Mouse (Mus musculus) hindbrain, embryonic 13.5 days (tissue): ENCODE measurements around the gene Edil3. TPM values are rescaled to one million over a fixed set of nuclear protein-coding genes. Genes with fewer than 3 reads are reported as not detected.
A peak's percentile ranks its signal among the peaks of the same experiment; 100 is the strongest.

Experiments used
- ATAC-seq: fragments of 200-750 bp; cut with Nextera tagmentation; 2 replicates; pipeline ENCODE4 v1.8.0; 2017; ENCODE audit warnings: moderate TSS enrichment; ENCODE audit not compliant: low FRiP score
- H3K27ac ChIP-seq: fragments of 300-500 bp; sonication (generic); 2 replicates; pipeline ENCODE4 v1.5.1; 2015; ENCODE audit warnings: inconsistent platforms, mild to moderate bottlenecking, moderate library complexity
- H3K27me3 ChIP-seq: fragments of 300-500 bp; sonication (generic); 2 replicates; pipeline ENCODE4 v1.6.1; 2015; ENCODE audit warnings: mild to moderate bottlenecking, inconsistent platforms
- H3K36me3 ChIP-seq: fragments of 300-500 bp; sonication (generic); 2 replicates; pipeline ENCODE4 v1.6.1; 2015; ENCODE audit warnings: mild to moderate bottlenecking, inconsistent platforms
- H3K4me1 ChIP-seq: fragments of 300-500 bp; sonication (generic); replicated peaks from 2 replicates; pipeline ENCODE4 v1.6.1; 2015; ENCODE audit warnings: inconsistent platforms
- H3K4me2 ChIP-seq: fragments of 300-500 bp; sonication (generic); 2 replicates; pipeline ENCODE4 v1.6.1; 2015; ENCODE audit warnings: inconsistent platforms, mild to moderate bottlenecking, moderate library complexity
- H3K4me3 ChIP-seq: fragments of 300-500 bp; sonication (generic); 2 replicates; pipeline ENCODE4 v1.5.1; 2015; ENCODE audit warnings: mild to moderate bottlenecking, inconsistent platforms
- H3K9ac ChIP-seq: fragments of 300-500 bp; sonication (generic); 2 replicates; pipeline ENCODE4 v1.6.1; 2015; ENCODE audit warnings: mild to moderate bottlenecking, inconsistent platforms
- H3K9me3 ChIP-seq: fragments of 300-500 bp; sonication (generic); 2 replicates; pipeline ENCODE4 v1.6.1; 2016; ENCODE audit warnings: inconsistent platforms
- WGBS: fragments of 180-500 bp; shearing (Covaris S2); methylation state at CpG from one replicate; pipeline ENCODE4 v1.1.7; 2015; 5-methylcytosine and 5-hydroxymethylcytosine counted together
- polyA plus RNA-seq: library from polyadenylated mRNA; unstranded; fragments of >200 nt; fragmentation: Nextera tagmentation; extraction: Ambion mirVana; gene quantifications from 2 replicates; pipeline ENCODE4 v1.2.1, GENCODE M21; 2015

The Edil3 gene
- polyA plus RNA-seq, 1 experiment from 2014 or later: 59.4 TPM

DNA sequence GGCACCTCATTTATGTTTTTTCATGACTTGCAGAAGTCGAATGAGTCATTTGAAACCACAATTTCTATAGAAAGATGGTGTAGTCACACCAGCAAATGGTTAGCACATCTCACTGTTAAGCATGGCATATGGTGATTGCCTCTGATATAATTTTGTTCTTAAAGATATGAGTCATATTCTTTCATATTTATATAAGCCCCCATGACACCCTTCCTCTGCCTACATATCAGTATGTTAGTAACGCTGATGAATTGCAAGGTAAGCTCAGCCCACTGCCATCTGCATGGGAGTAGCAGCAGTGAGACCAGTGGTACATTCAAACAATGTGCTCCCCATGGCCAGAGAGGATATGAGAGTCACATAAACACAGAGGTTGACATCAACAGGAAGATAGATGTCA lies 503.0 kb downstream of the Edil3 start:
- WGBS: 92% methylated on average over 2 of the region's 2 CpGs
- no peak overlapping the region for H3K27ac ChIP-seq
- H3K4me3 ChIP-seq: no peak overlapping the region
- H3K9me3 ChIP-seq: no peaks in the 10 kb centered on the region
- no peak overlapping the region for H3K9ac ChIP-seq
- H3K4me1 ChIP-seq: no peaks in the 10 kb centered on the region
- no peak overlapping the region for H3K4me2 ChIP-seq
- H3K36me3 ChIP-seq: no peaks in the 10 kb centered on the region
- no peaks in the 10 kb centered on the region for H3K27me3 ChIP-seq
- ATAC-seq: no peak

DNA sequence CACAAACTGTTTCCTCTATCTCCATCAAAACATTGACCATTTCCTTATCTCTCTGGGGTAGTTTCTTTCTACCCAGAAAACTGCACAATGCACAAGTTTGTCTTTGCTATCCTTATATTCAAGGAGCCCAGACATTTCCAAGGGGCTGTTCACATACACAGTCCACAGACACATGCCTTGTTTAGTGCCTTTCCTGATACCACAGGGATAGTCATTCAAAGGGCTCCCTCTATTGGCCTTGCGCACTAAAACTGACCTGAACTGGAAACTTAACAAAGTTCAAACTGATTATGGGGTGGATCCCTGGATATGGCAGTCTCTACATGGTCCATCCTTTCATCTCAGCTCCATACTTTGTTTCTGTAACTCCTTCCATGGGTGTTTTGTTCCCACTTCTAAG lies 513.2 kb downstream of the Edil3 start:
- ATAC-seq: no peak
- WGBS: 63% methylated on average over 1 of the region's 1 CpGs

DNA sequence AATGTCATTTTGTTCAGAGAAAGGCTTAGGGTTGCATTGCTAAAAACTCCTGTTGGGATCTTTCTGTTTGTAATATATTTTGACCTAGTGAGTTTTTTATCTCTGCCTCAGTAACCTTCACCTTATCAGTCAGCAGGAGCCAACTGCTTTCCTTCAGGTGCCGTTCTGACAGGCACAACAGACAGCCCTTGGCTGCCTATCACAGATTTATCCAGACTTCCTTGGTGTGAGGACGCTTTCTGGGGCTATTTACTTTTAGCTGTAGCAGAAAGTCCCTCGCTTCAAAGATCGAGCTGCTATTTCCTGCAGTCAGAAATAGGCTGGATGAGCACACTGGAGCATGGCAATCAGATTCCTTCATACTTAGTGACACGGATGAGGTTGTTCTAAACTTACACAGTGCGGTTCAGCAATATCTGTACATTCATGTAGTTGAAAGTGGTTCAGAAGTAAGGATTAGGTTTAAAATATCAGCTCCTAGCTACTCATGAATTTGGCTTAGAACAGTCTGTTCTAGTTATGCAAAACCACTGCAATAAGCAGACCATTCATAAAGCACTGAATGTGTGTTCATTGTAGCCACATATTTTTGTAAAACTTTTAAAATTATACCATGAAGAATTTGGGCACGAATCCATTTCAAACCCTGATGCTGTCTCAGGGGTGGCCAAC lies 514.8 kb downstream of the Edil3 start:
- WGBS: 72% methylated on average over 7 of the region's 7 CpGs
- H3K4me3 ChIP-seq: no peak overlapping the region
- H3K9ac ChIP-seq: no peak overlapping the region
- no peak overlapping the region for H3K4me2 ChIP-seq
- no peaks in the 10 kb centered on the region for H3K9me3 ChIP-seq
- H3K27ac ChIP-seq: no peak overlapping the region
- H3K4me1 ChIP-seq: peaks cover 3% of the 10 kb centered on the region; the same call in 1 of the 2 replicates
- no peak for ATAC-seq
- H3K27me3 ChIP-seq: no peaks in the 10 kb centered on the region
- no peaks in the 10 kb centered on the region for H3K36me3 ChIP-seq

More for the DNA sequence above, 513.2 kb downstream of the Edil3 start:
- Histone ChIP-seq H3K9me3 (no peaks in the 10 kb centered on the region), H3K36me3 (no peaks in the 10 kb centered on the region), H3K27me3 (no peaks in the 10 kb centered on the region), H3K27ac (no peak overlapping the region), H3K4me1 (peaks cover 3% of the 10 kb centered on the region; the same call in 1 of the 2 replicates), H3K4me2 (no peak overlapping the region), H3K4me3 (no peak overlapping the region), H3K9ac (no peak overlapping the region)

- Histone ChIP-seq H3K27me3 (no peaks in the 10 kb centered on the region), H3K4me3 (no peak overlapping the region), H3K27ac (no peak overlapping the region), H3K9me3 (no peaks in the 10 kb centered on the region), H3K4me2 (no peak overlapping the region), H3K9ac (no peak overlapping the region), H3K4me1 (peaks cover 3% of the 10 kb centered on the region; the same call in 1 of the 2 replicates), H3K36me3 (no peaks in the 10 kb centered on the region)
- WGBS: 52% methylated on average over 4 of the region's 4 CpGs
- peak; percentile 66; the same call in 1 of the 2 replicates for ATAC-seq
These were observed 517.8 kb downstream of the Edil3 start for GRCm38 (mm10) chr13:89339055-89339454.

GRCm38 (mm10) chr13:89339776-89340175 lies 518.5 kb downstream of the Edil3 start:
- Histone ChIP-seq H3K9me3 (no peaks in the 10 kb centered on the region), H3K4me2 (no peak overlapping the region), H3K4me1 (peaks cover 3% of the 10 kb centered on the region; the same call in 1 of the 2 replicates), H3K4me3 (no peak overlapping the region), H3K9ac (no peak overlapping the region), H3K27ac (no peak overlapping the region), H3K27me3 (no peaks in the 10 kb centered on the region), H3K36me3 (no peaks in the 10 kb centered on the region)
- WGBS: 93% methylated on average over 3 of the region's 3 CpGs
- ATAC-seq: no peak

- WGBS: 39% methylated on average over 3 of the region's 3 CpGs
- Histone ChIP-seq H3K9ac (no peak overlapping the region), H3K27ac (0 out of 2 replicates have a peak overlapping the region, but pooled peaks have one; percentile 40), H3K4me3 (no peak overlapping the region), H3K4me2 (no peak overlapping the region), H3K4me1 (no peaks in the 10 kb centered on the region; the same call in 1 of the 2 replicates), H3K36me3 (no peaks in the 10 kb centered on the region), H3K27me3 (no peaks in the 10 kb centered on the region), H3K9me3 (no peaks in the 10 kb centered on the region)
- ATAC-seq: peak; percentile 69; the same call in 1 of the 2 replicates
These were observed 534.0 kb downstream of the Edil3 start for GRCm38 (mm10) chr13:89355234-89355633.

GRCm38 (mm10) chr13:89358407-89358806 lies 537.1 kb downstream of the Edil3 start:
- Histone ChIP-seq H3K9me3 (no peaks in the 10 kb centered on the region), H3K36me3 (no peaks in the 10 kb centered on the region), H3K4me1 (no peaks in the 10 kb centered on the region; the same call in 1 of the 2 replicates), H3K27ac (no peak overlapping the region), H3K4me3 (no peak overlapping the region), H3K4me2 (no peak overlapping the region), H3K9ac (no peak overlapping the region), H3K27me3 (no peaks in the 10 kb centered on the region)
- ATAC-seq: no peak

- H3K4me1 ChIP-seq: no peaks in the 10 kb centered on the region
- no peak overlapping the region for H3K4me2 ChIP-seq
- H3K4me3 ChIP-seq: no peak overlapping the region
- ATAC-seq: no peak
- no peak overlapping the region for H3K9ac ChIP-seq
- H3K27ac ChIP-seq: no peak overlapping the region
- H3K27me3 ChIP-seq: no peaks in the 10 kb centered on the region
- no peaks in the 10 kb centered on the region for H3K9me3 ChIP-seq
- no peaks in the 10 kb centered on the region for H3K36me3 ChIP-seq
- 80% methylated on average over 4 of the region's 4 CpGs for WGBS
These were observed 541.0 kb downstream of the Edil3 start for GRCm38 (mm10) chr13:89362274-89362673.

- H3K9me3 ChIP-seq: no peaks in the 10 kb centered on the region
- H3K27me3 ChIP-seq: no peaks in the 10 kb centered on the region
- H3K4me1 ChIP-seq: no peaks in the 10 kb centered on the region
- H3K36me3 ChIP-seq: no peaks in the 10 kb centered on the region
- H3K9ac ChIP-seq: no peak overlapping the region
- no peak overlapping the region for H3K27ac ChIP-seq
- ATAC-seq: 0 out of 2 replicates have a peak, but pooled peaks have one; percentile 54
- no peak overlapping the region for H3K4me3 ChIP-seq
- H3K4me2 ChIP-seq: no peak overlapping the region
These were observed 550.0 kb downstream of the Edil3 start for GRCm38 (mm10) chr13:89371253-89371652.

GRCm38 (mm10) chr13:89371656-89372240 lies 550.5 kb downstream of the Edil3 start:
- no peak overlapping the region for H3K27ac ChIP-seq
- no peaks in the 10 kb centered on the region for H3K4me1 ChIP-seq
- peak; percentile 91 for ATAC-seq
- no peaks in the 10 kb centered on the region for H3K27me3 ChIP-seq
- 44% methylated on average over 5 of the region's 5 CpGs for WGBS
- no peak overlapping the region for H3K9ac ChIP-seq
- H3K36me3 ChIP-seq: no peaks in the 10 kb centered on the region
- no peak overlapping the region for H3K4me3 ChIP-seq
- no peaks in the 10 kb centered on the region for H3K9me3 ChIP-seq
- no peak overlapping the region for H3K4me2 ChIP-seq
